Mouse (Mus musculus) liver (tissue): ENCODE results near the gene 1700025G04Rik.

ENCODE experiments used
- DNase-seq: peaks from one replicate; pipeline ENCODE4 v3.0.0-alpha.2; 2020; ENCODE audit warnings: mixed read lengths

1700025G04Rik gene

GRCm38 (mm10) chr1:151990615-151991014, 99.3 kb downstream of the 1700025G04Rik start:
- DNase-seq: no peak

DNA sequence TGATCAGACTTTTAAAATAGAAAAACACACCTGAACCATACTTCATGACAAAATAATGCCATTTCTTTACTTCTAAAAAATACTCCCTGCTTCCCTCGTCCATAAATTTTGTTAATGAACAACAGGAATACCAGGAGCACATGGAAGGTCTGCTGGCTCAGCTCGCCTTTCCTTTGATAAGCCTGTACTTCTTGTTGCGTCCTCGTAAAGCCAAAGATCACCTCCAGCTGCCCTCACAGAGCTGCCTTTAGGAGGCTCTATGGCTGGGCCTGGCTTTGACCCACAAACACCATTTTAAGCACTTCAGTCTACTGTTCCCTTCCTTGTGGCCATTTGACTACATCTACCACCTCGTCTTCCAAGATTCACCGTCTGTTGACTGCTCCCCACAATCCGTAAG, 101.2 kb downstream of the 1700025G04Rik start:
- DNase-seq: no peak

GRCm38 (mm10) chr1:151988066-151988465, 101.9 kb downstream of the 1700025G04Rik start:
- no peak for DNase-seq

DNA sequence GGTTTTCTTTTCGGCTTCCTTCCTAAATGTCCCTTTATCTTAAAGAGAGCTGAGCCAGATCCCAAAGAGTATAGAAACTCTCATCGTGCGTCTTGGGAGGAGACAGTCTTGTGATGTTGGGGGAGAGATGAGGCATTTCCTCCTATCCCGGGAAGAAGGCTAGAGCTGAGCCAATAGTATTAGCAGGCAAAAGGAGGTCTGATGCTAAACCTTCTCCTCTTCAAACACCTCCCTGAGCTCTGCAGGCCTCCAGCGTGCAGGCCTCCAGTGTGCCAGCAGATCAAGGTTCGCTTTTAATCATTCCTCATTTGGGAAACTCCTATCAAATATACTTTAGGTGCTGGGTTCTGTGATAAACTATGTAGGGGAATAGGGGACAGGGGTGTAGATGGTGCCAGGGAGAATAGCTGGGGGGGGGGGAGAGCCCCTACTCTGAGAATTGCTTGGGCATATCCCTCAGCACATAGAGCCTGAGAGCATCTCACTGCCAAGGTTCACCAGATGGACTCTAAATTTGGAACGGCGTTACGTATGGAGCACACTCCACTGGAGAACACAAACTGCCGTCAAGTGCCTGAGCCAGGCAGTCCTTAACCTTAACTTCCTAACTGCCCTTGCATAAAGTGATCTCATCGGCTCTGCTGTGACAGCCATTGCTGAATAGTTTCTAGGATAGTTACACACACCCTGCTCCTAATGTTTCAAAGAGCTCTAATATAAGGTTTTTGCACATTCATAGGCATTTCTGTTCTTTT, 103.7 kb downstream of the 1700025G04Rik start:
- DNase-seq: no peak

GRCm38 (mm10) chr1:151985056-151985455, 104.9 kb downstream of the 1700025G04Rik start:
- DNase-seq: no peak

GRCm38 (mm10) chr1:151983991-151984390, 105.9 kb downstream of the 1700025G04Rik start:
- DNase-seq: no peak

GRCm38 (mm10) chr1:151980498-151980897, 109.4 kb downstream of the 1700025G04Rik start:
- DNase-seq: no peak

- no peak for DNase-seq
Measured at GRCm38 (mm10) chr1:151979803-151980456, 110.0 kb downstream of the 1700025G04Rik start.

GRCm38 (mm10) chr1:151978751-151979150, 111.2 kb downstream of the 1700025G04Rik start:
- no peak for DNase-seq

DNA sequence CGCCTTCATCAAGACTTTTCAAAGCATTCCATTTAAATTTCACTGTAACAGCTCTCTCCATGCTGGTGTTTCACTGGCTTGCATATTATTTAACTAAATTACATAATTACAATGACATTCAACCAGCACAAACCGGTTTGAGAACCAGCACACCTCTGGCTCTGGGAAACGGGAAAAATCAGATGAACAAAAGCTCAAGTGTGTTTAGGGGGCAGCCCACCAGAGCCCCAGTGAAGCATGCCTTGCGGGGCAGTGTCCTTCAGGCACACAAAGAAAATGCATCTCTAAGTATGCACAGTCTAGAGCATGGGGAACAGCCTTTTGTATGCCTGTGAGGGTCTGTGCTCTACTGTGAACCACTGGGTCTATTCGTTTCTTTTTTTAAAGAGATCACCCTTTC, 112.3 kb downstream of the 1700025G04Rik start:
- no peak for DNase-seq

- no peak for DNase-seq
Measured at GRCm38 (mm10) chr1:151976850-151977249, 113.1 kb downstream of the 1700025G04Rik start.

- DNase-seq: no peak
Measured at GRCm38 (mm10) chr1:151975418-151976379, 114.2 kb downstream of the 1700025G04Rik start.

DNA sequence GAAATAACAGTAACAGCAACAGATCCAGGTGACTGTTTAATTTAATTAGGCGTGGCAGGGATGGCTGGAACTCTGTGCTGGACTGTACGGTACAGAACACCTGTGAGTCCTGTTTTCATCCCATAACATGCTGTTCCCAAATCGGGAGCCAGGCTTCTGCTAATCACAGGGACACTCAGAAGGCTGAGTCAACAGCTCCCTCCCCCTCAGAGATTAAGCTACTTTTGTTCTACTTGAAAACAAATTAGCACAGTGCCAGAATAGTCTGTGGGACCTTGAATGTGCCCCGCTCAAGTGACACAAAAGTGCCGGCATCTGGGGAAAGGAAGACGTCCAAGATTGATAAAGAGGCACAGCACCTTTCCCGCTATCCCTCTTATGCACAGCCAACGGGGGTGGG, 115.0 kb downstream of the 1700025G04Rik start:
- DNase-seq: no peak

DNA sequence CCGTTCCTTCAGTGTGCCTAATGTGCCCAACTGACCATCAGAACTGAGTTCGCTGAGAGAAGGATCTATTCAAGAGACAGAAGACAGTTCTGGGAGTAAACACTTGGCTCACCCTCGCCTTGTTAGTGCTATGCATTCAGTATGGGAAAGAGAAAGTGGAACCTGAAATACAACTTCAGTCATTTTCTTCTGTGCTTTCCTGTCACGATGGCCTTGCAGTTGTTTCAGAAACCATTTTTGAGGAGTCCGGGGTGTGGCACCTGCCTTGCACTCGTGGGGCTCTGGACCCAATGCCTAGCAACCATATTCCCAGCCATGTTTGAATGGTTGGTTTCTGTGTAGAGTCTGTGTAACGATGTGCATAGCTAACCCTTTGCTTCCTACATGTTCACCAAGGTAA, 115.5 kb downstream of the 1700025G04Rik start:
- DNase-seq: no peak

DNA sequence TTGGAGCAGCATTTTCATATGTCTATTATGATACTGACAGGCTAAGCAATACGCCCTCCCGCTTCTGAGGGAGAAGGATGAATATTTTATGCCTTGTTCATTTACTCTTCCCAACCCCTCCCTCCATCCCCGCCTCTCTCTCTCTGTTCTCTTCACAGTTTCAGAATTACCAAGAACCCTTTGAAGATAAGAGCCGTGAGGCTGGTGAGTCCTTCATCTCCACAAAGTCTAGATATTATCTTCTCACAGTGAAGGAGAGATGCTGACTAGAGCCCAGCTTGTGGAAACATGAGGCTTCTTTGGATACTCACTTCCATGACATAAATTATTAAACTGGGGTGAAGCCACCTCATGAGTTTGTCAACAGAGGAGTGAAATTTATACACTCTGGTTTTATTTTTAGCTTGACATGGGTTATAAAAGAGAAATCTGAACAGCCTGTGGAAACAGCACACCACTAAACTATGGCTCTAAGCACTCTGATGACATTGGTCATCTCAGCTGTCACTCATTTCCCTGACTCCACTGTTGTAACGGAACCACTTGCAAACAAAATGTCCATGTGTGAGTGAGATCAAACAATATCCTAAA, 116.7 kb downstream of the 1700025G04Rik start:
- no peak for DNase-seq

- no peak for DNase-seq
Measured at GRCm38 (mm10) chr1:151971581-151971980, 118.3 kb downstream of the 1700025G04Rik start.

GRCm38 (mm10) chr1:151968126-151968525, 121.8 kb downstream of the 1700025G04Rik start:
- DNase-seq: no peak

DNA sequence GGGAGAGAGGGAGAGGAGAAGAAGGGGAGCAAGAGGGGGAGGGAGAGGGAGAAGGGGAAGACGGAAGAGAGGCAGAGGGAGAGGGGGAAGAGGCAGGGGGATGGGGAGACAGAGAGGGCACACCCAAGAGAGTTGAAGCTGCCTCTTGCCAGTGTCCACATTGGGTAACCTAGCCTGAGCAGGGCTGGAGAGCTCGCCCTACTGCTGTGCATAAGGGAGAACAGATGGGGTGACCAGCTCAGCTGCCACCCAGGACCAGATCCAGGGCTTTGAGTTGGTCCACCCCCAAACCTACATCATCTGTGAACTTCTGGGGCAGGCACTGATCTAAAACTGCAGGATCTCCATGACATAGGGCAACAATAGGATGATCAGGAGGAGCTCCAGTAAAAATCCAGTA, 125.1 kb downstream of the 1700025G04Rik start:
- DNase-seq: no peak

GRCm38 (mm10) chr1:151963248-151963647, 126.7 kb downstream of the 1700025G04Rik start:
- DNase-seq: no peak

DNA sequence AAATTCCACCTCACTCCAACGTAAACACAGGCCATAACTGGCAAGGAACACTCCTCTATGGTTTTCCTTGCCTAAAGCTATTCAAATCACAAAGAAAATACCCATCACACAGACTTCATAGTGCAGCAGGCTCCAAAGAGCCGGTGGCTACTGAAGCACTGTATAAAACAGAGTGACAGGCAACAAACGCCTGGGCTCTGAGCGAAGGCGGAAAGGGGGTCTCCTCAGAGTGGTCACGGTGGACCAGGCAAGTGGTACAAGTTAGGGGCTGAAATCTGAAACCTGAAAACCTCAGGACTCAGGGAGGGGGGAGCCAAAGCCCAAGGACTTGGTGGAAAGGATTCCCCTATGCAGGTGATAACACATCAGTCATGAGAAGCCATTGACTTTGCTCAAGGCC, 127.8 kb downstream of the 1700025G04Rik start:
- no peak for DNase-seq

- DNase-seq: no peak
Measured at GRCm38 (mm10) chr1:151961204-151961603, 128.7 kb downstream of the 1700025G04Rik start.

- DNase-seq: no peak
Measured at GRCm38 (mm10) chr1:151959010-151959409, 130.9 kb downstream of the 1700025G04Rik start.

- DNase-seq: no peak
Measured at GRCm38 (mm10) chr1:151958442-151958841, 131.5 kb downstream of the 1700025G04Rik start.
